Mouse (Mus musculus) midbrain, embryonic 13.5 days (tissue): Measurements from ENCODE around the gene Zdhhc15. TPM values are rescaled to one million over a fixed set of nuclear protein-coding genes. Genes with fewer than 3 reads are reported as not detected.
A peak's percentile ranks its signal among the peaks of the same experiment; 100 is the strongest.
"Not testable (repeated sequence)": the region's sequence is repeated elsewhere in the genome, so short reads cannot be mapped to it uniquely, and the experiment has no call there.

ENCODE experiments used
- ATAC-seq: fragments of 200-750 bp; cut with Nextera tagmentation; 2 replicates; pipeline ENCODE4 v1.8.0; 2017; ENCODE audit warnings: mild to moderate bottlenecking, moderate TSS enrichment, moderate library complexity
- H3K27ac ChIP-seq: fragments of 300-500 bp; sonication (generic); 2 replicates; pipeline ENCODE4 v1.5.1; 2015; ENCODE audit warnings: inconsistent platforms, mild to moderate bottlenecking, moderate library complexity
- H3K27me3 ChIP-seq: fragments of 300-500 bp; sonication (generic); 2 replicates; pipeline ENCODE4 v1.6.1; 2015; ENCODE audit warnings: mild to moderate bottlenecking, inconsistent platforms
- H3K36me3 ChIP-seq: fragments of 300-500 bp; sonication (generic); 2 replicates; pipeline ENCODE4 v1.6.1; 2015; ENCODE audit warnings: mild to moderate bottlenecking, inconsistent platforms
- H3K4me1 ChIP-seq: fragments of 300-500 bp; sonication (generic); replicated peaks from 2 replicates; pipeline ENCODE4 v1.6.1; 2015; ENCODE audit warnings: inconsistent platforms
- H3K4me2 ChIP-seq: fragments of 300-500 bp; sonication (generic); replicated peaks from 2 replicates; pipeline ENCODE4 v1.6.1; 2015; ENCODE audit warnings: moderate library complexity, mild to moderate bottlenecking, inconsistent platforms
- H3K4me3 ChIP-seq: fragments of 300-500 bp; sonication (generic); replicated peaks from 2 replicates; pipeline ENCODE4 v1.5.1; 2015; ENCODE audit warnings: mild to moderate bottlenecking, inconsistent platforms
- H3K9ac ChIP-seq: fragments of 300-500 bp; sonication (generic); replicated peaks from 2 replicates; pipeline ENCODE4 v1.6.1; 2015; ENCODE audit warnings: mild to moderate bottlenecking, inconsistent platforms
- H3K9me3 ChIP-seq: fragments of 300-500 bp; sonication (generic); 2 replicates; pipeline ENCODE4 v1.6.1; 2016; ENCODE audit warnings: mild to moderate bottlenecking, inconsistent platforms
- WGBS: fragments of 180-500 bp; shearing (Covaris S2); methylation state at CpG from one replicate; pipeline ENCODE4 v1.1.7; 2015; 5-methylcytosine and 5-hydroxymethylcytosine counted together
- polyA plus RNA-seq: library from polyadenylated mRNA; unstranded; fragments of >200 nt; fragmentation: Nextera tagmentation; extraction: Ambion mirVana; gene quantifications from 2 replicates; pipeline ENCODE4 v1.2.1, GENCODE M21; 2015

Zdhhc15 gene
- polyA plus RNA-seq = 5.6 and 5.9 TPM in 2 replicates

DNA sequence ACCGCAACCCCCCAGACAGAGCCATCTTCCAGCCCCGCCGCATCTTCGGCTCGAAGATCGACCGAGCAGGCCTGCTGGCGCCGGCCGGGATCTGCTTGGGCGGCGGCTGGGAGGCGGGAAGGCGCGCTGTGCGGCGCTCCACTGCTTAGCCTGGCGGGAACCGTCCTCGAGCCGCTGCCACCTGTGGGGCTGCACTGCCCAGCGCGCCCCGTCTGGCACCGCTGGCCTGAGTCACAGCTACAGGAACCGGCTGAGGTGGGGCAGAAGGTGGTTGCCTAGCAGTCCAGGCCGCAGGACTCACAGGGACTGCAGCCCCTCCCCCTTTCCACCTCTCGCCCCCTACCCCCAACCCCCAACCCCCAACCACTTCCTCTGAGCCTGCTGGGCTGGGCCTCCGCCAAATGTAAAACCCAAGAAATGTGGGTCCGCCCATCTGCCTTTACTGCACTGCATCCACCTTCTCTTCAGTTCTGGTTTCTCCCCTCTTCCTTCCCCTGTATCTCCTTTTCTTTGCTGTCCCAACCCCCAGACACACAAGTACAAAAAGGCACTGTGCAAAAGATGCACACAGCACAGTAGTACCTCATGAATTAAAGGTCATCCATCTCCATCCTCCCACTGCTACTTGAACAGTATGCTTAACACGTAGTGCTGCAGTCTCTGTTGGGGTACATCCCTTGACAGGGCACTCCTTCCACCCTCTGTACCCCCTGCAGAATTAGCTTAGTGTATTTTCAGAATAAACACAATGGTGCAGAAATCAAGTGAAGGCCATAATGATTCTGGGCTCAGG lies at the start of gene Zdhhc15:
TSS of gene Zdhhc15 (minus strand) at position 308 of the 793 bp plus-strand sequence.
- 33% methylated on average over 27 of the region's 31 CpGs for WGBS
- ATAC-seq = peak; percentile 98
- peak within 1 kb of the TSS; percentile 63 for H3K4me2 ChIP-seq
- no peaks in the 10 kb centered on the region for H3K9me3 ChIP-seq
- H3K36me3 ChIP-seq = no peaks in the 10 kb centered on the region
- H3K9ac ChIP-seq = peak within 1 kb of the TSS; percentile 65
- 0 out of 2 replicates have a peak, but pooled peaks cover 2% of the 10 kb centered on the region for H3K4me1 ChIP-seq
- H3K27ac ChIP-seq = 0 out of 2 replicates have a peak within 1 kb of the TSS, but pooled peaks have one; percentile 14
- peaks cover 34% of the 10 kb centered on the region; the same call in 1 of the 2 replicates for H3K27me3 ChIP-seq
- H3K4me3 ChIP-seq = peak within 1 kb of the TSS; percentile 50

- WGBS = 83% methylated on average over 2 of the region's 2 CpGs
- no peak overlapping the region for H3K4me2 ChIP-seq
- peaks cover 4% of the 10 kb centered on the region; the same call in 1 of the 2 replicates for H3K27me3 ChIP-seq
- no peaks in the 10 kb centered on the region for H3K4me1 ChIP-seq
- ATAC-seq = no peak
- no peaks in the 10 kb centered on the region for H3K9me3 ChIP-seq
- no peak overlapping the region for H3K9ac ChIP-seq
- no peak overlapping the region for H3K4me3 ChIP-seq
- no peak overlapping the region for H3K27ac ChIP-seq
- no peaks in the 10 kb centered on the region for H3K36me3 ChIP-seq
Observed at GRCm38 (mm10) chrX:104707935-104708334, 37.1 kb upstream of the Zdhhc15 start.

GRCm38 (mm10) chrX:104669850-104670756 lies 761 bp downstream of the Zdhhc15 start:
- H3K4me2 ChIP-seq = peak overlapping the region; percentile 63
- peak; percentile 64 for ATAC-seq
- peak overlapping the region; percentile 65 for H3K9ac ChIP-seq
- 37% methylated on average over 19 of the region's 19 CpGs for WGBS
- H3K36me3 ChIP-seq = no peaks in the 10 kb centered on the region
- 0 out of 2 replicates have a peak, but pooled peaks cover 2% of the 10 kb centered on the region for H3K4me1 ChIP-seq
- H3K27me3 ChIP-seq = peaks cover 34% of the 10 kb centered on the region; the same call in 1 of the 2 replicates
- H3K27ac ChIP-seq = 0 out of 2 replicates have a peak overlapping the region, but pooled peaks have one; percentile 14
- peak overlapping the region; percentile 50 for H3K4me3 ChIP-seq
- H3K9me3 ChIP-seq = no peaks in the 10 kb centered on the region

GRCm38 (mm10) chrX:104656976-104657375 lies 13.9 kb downstream of the Zdhhc15 start:
- no peak for ATAC-seq
- Histone ChIP-seq H3K27me3 (peaks cover 10% of the 10 kb centered on the region; the same call in 1 of the 2 replicates), H3K36me3 (no peaks in the 10 kb centered on the region), H3K9me3 (no peaks in the 10 kb centered on the region), H3K4me3 (no peak overlapping the region), H3K4me2 (no peak overlapping the region), H3K27ac (no peak overlapping the region), H3K4me1 (no peaks in the 10 kb centered on the region), H3K9ac (no peak overlapping the region)
- 83% methylated on average over 1 of the region's 1 CpGs for WGBS

DNA sequence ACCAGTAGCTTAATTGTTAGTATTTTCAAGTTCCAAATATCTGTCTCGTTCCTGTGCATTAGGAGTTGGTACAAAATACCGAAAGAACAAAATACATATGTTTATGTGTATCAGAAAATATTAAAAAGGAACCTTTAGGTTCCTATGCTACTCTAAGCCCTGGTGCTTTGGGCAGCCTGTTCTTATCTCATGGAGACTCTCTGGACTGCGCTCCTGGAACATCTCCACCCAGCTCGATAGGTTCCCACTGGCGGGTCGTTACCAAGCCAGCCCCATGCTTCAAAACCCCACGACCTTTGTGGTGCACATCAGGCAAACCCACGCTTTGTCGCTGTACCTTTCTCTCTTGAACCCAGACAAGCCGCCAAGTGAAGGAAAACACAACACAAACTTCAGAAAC lies 58.3 kb downstream of the Zdhhc15 start:
- H3K36me3 ChIP-seq = no peaks in the 10 kb centered on the region
- H3K4me3 ChIP-seq = no peak overlapping the region
- no peaks in the 10 kb centered on the region for H3K4me1 ChIP-seq
- no peak for ATAC-seq
- WGBS = 93% methylated on average over 10 of the region's 10 CpGs
- H3K27ac ChIP-seq = no peak overlapping the region
- H3K9ac ChIP-seq = no peak overlapping the region
- H3K9me3 ChIP-seq = no peaks in the 10 kb centered on the region
- H3K27me3 ChIP-seq = peaks cover 6% of the 10 kb centered on the region; the same call in 1 of the 2 replicates
- H3K4me2 ChIP-seq = no peak overlapping the region

GRCm38 (mm10) chrX:104603738-104604430 lies 67.0 kb downstream of the Zdhhc15 start:
- not testable (repeated sequence) for H3K36me3 ChIP-seq, H3K4me1 ChIP-seq, H3K27ac ChIP-seq, H3K4me3 ChIP-seq, H3K27me3 ChIP-seq, H3K4me2 ChIP-seq, H3K9me3 ChIP-seq, H3K9ac ChIP-seq, ATAC-seq
- WGBS = 90% methylated on average over 2 of the region's 7 CpGs

DNA sequence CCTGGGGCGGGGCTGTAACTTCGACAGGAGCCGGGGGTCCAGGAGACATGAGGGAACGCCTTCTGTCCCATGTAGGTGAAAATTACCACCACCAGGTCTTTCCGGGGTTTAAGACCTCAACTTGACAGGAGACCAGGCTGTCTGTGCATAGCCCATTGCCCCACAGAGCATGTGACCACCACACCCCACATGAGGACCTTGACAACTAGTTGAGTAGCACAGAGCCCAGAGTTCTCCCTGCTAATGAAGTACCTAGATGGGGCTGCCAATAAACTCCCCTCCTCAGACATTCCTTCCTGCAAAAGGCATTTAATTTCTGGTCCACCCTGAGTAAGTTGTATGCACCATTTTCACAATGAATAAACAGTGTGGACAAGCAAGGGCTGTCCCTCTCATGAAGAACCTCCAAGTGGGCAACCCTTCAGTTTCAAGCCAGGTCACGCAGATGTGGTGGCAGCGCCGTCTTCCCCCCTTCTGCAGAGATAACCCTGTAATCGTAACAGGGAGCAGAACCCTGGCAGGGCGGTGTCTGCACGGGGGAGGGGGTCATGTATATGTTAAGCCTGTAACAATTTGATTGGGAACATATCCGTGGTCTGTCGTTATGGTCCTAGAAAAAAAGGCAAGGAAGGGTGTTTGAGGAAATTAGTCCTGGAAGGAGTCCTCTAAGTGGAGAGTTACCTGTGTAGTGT lies 68.5 kb downstream of the Zdhhc15 start:
- H3K4me1 ChIP-seq, H3K36me3 ChIP-seq, H3K4me2 ChIP-seq, H3K27ac ChIP-seq, H3K4me3 ChIP-seq, ATAC-seq, H3K9ac ChIP-seq, H3K9me3 ChIP-seq: not testable (repeated sequence)
- 86% methylated on average over 8 of the region's 13 CpGs for WGBS
- peaks cover 12% of the 10 kb centered on the region; the same call in 1 of the 2 replicates for H3K27me3 ChIP-seq

- Histone ChIP-seq H3K9me3 (no peaks in the 10 kb centered on the region), H3K27me3 (peaks cover 22% of the 10 kb centered on the region; the same call in 1 of the 2 replicates), H3K4me3 (no peak overlapping the region), H3K4me1 (no peaks in the 10 kb centered on the region), H3K27ac (no peak overlapping the region), H3K36me3 (no peaks in the 10 kb centered on the region), H3K9ac (no peak overlapping the region), H3K4me2 (no peak overlapping the region)
- WGBS = 73% methylated on average over 5 of the region's 5 CpGs
- ATAC-seq = peak; percentile 65; the same call in 1 of the 2 replicates
Observed at GRCm38 (mm10) chrX:104573946-104574345, 96.9 kb downstream of the Zdhhc15 start.

DNA sequence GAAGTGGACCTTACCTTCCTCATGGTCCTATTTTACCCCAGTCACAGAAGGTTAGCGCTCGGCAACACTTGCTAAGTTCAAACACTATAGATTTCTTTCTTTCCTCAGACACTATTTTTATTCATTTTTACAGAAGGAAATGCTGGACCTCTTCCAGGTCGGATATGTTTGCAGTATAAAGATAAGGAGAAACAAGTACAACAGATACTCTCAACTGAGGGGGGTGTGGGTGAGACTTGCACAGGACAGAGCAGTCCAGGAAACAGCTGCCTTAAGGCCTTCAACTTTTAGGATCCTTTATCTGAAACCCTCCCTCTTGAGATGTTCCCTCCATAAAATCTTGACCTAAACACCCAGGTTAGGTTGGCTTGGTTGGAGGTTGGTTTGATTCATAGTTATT lies 103.4 kb downstream of the Zdhhc15 start:
- Histone ChIP-seq H3K9ac (no peak overlapping the region), H3K4me3 (no peak overlapping the region), H3K4me2 (no peak overlapping the region), H3K9me3 (no peaks in the 10 kb centered on the region), H3K27me3 (peaks cover 13% of the 10 kb centered on the region; the same call in 1 of the 2 replicates), H3K4me1 (no peaks in the 10 kb centered on the region), H3K27ac (no peak overlapping the region), H3K36me3 (no peaks in the 10 kb centered on the region)
- WGBS = 79% methylated on average over 3 of the region's 3 CpGs
- ATAC-seq = no peak

DNA sequence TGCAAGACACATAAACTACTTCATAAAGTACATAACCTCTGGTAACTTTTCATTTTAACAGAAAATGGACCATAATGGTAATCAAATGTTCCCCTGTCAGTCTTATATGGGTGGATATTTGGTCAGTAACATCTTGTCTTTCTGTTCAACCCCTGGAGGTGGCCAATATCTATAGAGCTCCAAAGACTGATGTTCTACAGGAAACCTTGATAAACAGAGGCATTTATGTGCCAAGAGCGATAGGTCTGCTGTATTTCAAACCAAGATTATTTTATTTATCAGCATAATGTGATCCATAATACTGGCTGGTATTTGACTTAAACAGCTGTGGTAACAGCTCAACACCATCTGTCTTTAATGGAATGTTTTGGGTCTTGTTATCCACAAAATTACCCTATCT lies 125.6 kb downstream of the Zdhhc15 start:
- peaks cover 32% of the 10 kb centered on the region for H3K27me3 ChIP-seq
- no peak overlapping the region for H3K9ac ChIP-seq
- H3K9me3 ChIP-seq = no peaks in the 10 kb centered on the region
- H3K36me3 ChIP-seq = no peaks in the 10 kb centered on the region
- H3K27ac ChIP-seq = no peak overlapping the region
- 97% methylated on average over 1 of the region's 1 CpGs for WGBS
- ATAC-seq = no peak
- no peaks in the 10 kb centered on the region for H3K4me1 ChIP-seq
- no peak overlapping the region for H3K4me2 ChIP-seq
- H3K4me3 ChIP-seq = no peak overlapping the region
